Mouse (Mus musculus): Measurements from ENCODE around the gene Hs6st2.

- TF ChIP-seq POLR2A (IDR thresholded peaks at IDR 0.05; ENCODE audit: control insufficient read depth, low read depth, low read length) (no peak), CTCF (IDR thresholded peaks at IDR 0.05; ENCODE audit: control insufficient read depth, insufficient read depth, insufficient replicate concordance, low read depth, low read length) (no peak)
Observed at GRCm38 (mm10) chrX:51537082-51537481, 144.6 kb downstream of the Hs6st2 start.

All from testis, adult 2 months (tissue).